Mouse (Mus musculus) gastrocnemius, postnatal 10 days (tissue): ENCODE measurements around the gene Tldc1. TPM values are rescaled to one million over a fixed set of nuclear protein-coding genes. Genes with fewer than 3 reads are reported as not detected.

ENCODE experiments used
- DNase-seq: peaks from one replicate; pipeline ENCODE4 v3.0.0; 2021; ENCODE audit warnings: mixed read lengths
- long read RNA-seq, 2 experiments: library from polyadenylated mRNA; stranded (forward); transcript quantifications; one replicate each; pipeline ENCODE4 v2.0.0; 2021
- total RNA-seq, 2 experiments: library from RNA; stranded (reverse); gene quantifications; 2 replicates each; pipeline ENCODE4 v1.2.3; 2021

The Tldc1 gene
- total RNA-seq = 1 to 10 TPM; 4.7 to 5.2 TPM
- long read RNA-seq, experiment 1, transcript Tldc1-201 (8 exons, 3,085 nt) = major isoform, 13 of 18 reads
- long read RNA-seq, experiment 1, partial matches to known transcripts = 2 of 18 reads
- long read RNA-seq, experiment 1, other reads (novel, unspliced or antisense) = 3 of 18 reads
- long read RNA-seq, experiment 2, transcript Tldc1-201 (8 exons, 3,085 nt) = major isoform, 9 of 12 reads
- long read RNA-seq, experiment 2, partial matches to known transcripts = 0 of 12 reads
- long read RNA-seq, experiment 2, other reads (novel, unspliced or antisense) = 3 of 12 reads

GRCm38 (mm10) chr8:119778263-119778662 lies at the start of gene Tldc1:
Tldc1 (minus strand) TSS chr8:119778416.
- DNase-seq = peak; percentile 99

DNA sequence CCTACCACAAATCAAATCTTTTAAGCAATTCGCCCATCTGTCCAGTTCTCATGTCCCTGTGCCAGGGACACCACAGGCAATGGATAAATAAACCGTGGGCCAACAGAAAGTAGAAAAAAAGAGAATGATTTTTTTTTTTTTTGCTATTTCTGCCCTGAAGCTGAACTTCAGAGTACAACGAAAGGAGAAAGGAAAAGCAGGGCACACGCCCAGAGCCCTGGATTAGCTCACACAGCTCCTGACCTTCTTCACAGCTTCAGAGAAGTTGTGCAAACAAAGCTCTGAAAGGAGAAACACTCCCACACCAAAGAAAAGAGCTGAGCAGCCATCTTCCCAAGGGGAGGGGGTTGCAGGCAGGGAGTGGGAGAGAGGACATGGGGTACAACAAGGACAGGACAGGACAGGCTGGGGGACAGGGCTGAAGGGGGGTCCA lies 49.5 kb upstream of the Tldc1 start:
- no peak for DNase-seq

- no peak for DNase-seq
Observed at GRCm38 (mm10) chr8:119826982-119827381, 48.8 kb upstream of the Tldc1 start.

- no peak for DNase-seq
Observed at GRCm38 (mm10) chr8:119825950-119826730, 47.9 kb upstream of the Tldc1 start.

- no peak for DNase-seq
Observed at GRCm38 (mm10) chr8:119824809-119825273, 46.6 kb upstream of the Tldc1 start.

DNA sequence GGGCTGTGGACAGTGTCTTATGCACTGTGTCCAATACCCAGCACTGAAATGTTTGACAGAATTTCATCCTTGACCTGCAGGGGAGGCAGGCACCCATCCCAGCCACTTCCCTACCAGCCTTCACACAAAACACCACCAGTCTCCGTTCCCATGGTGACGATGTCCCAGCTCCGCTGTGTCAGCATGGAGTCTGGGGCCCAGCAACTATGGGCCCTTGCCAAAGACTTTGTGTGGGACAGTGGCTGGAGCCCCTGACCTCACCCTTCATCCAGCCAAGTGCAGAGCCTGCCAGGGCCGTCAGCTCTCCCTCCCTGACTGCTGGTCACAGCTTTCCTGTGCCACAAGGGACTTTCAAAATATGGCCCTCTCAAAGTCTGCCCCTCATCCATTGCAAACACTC lies 45.9 kb upstream of the Tldc1 start:
- peak; percentile 52 for DNase-seq

DNA sequence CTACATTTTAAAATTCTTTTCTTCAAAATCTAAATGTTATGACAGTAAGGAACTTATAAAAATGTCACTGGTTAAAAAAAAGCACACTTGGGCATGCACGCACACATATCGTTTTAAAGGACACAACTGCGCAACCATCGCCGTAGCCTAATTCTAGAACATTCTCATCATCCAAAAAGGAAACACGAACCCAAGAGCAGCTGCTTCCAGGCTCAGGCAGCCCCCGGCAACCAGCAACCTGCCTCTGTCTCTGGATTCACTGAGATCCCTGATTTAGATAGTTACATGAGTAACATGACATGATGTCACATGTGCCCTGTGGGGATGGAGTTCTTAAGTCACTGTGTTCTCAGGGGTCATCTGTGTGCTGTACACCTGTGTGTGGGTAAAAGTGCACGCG lies 45.1 kb upstream of the Tldc1 start:
- no peak for DNase-seq

GRCm38 (mm10) chr8:119821691-119822090 lies 43.5 kb upstream of the Tldc1 start:
- DNase-seq = no peak

- DNase-seq = no peak
Observed at GRCm38 (mm10) chr8:119819976-119820375, 41.8 kb upstream of the Tldc1 start.

- no peak for DNase-seq
Observed at GRCm38 (mm10) chr8:119819316-119819715, 41.1 kb upstream of the Tldc1 start.

DNA sequence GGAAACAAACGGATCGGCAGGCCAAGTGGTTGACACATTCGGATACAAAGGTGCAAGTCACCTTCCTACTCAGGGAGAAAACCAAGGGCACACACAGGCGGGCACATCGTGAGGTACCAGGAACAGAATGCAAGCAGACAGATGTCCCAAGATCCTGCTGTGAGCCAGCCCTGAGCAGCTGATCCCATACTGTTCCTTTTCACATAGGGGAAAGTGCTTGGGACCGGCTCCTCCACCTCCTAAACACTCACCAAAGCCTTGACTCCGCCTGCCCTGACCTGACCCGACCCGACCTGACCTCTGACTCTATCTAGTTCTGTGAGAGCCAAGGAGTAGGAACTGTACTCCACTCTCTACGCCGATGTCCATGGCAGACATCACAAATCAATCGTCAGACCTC lies 39.2 kb upstream of the Tldc1 start:
- no peak for DNase-seq

- DNase-seq = no peak
Observed at GRCm38 (mm10) chr8:119816219-119816618, 38.0 kb upstream of the Tldc1 start.

GRCm38 (mm10) chr8:119812650-119813431 lies 34.6 kb upstream of the Tldc1 start:
- DNase-seq = no peak

GRCm38 (mm10) chr8:119811925-119812324 lies 33.7 kb upstream of the Tldc1 start:
- DNase-seq = no peak

DNA sequence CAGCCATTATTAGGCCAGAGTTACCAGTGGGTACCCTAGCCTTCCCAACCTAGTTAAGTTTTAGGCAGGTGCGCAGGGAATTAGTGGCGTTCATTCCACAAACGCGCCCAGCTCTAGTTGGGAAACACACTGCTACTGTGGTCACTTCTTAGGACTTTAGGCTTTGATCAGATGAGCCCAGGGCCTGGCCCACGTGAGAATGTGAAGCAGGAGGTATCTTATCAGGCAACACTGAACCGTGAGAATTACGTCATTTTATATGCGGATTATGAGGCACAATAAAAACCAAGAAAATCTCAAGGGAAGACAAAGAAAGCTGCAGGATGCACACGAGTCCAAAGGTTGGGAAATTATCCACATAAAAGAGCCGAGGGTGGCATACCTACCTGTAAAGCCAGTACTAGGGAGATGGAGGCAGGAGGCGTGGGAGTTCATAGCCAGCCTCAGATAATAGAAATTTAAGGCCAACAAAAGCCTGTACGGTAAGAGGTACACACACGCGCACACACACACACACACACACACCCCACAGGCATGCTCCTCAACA lies 32.8 kb upstream of the Tldc1 start:
- no peak for DNase-seq

GRCm38 (mm10) chr8:119810127-119810868 lies 32.1 kb upstream of the Tldc1 start:
- DNase-seq = no peak

DNA sequence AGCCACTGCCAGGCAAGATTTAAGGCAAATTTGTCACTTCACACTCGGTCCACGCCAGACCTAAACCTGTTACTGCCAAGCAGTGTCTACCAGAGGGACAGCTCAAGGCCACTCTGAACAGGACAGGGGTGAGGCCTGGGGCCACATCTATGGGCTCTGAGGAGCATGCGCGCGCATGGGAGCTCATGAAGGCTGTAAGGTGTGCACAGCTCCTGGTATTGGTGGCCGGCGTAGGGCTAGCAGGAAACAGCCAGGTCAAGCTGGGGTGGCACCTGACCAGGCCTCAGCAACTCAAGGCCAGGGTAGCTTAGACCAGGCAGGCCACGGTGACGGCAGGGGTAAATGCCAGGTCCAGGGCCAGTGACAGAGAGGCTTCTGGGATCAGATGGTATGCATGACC lies 31.4 kb upstream of the Tldc1 start:
- DNase-seq = no peak

GRCm38 (mm10) chr8:119807687-119808086 lies 29.5 kb upstream of the Tldc1 start:
- no peak for DNase-seq

DNA sequence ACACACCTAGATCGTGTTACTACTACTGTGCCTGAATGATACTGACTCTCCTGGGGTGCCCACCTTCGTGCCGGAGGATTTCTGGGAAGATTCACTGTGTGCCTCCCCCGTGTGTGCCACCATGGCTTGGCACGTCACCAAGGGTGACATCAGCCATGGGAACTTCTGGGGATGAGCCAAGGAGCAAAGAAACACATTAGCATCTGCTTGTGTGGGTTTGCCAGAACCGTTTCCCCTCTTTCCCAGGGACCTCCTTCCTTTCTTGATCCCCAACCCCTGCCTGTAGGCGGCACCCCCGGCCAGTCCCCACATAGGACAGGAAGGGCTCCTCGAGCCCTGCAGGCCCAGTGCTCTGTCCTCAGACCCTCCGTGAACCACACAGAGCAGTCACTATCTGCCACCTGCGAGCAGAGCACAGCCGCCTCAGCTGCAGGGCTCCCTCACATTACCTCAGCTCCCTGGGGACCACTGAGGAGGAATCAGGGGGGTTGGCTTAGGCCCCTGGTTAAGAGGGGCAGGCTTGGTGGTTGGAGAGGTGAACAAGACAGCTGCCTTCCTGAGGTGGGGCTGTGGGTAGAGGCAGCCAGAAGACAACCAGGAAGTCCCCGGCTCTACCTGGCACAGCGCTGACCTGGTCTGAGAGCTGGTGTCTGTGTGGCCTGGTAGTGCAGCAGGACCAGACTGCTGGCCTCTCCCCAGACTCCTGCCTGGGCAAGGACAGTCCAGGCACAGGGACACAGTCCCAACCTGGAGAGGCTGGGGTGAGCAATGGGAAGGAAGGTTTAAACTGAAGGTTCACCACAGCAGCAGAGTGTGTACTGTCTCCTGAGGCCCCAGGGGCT lies 28.4 kb upstream of the Tldc1 start:
- DNase-seq = no peak

- DNase-seq = no peak
Observed at GRCm38 (mm10) chr8:119805275-119805674, 27.1 kb upstream of the Tldc1 start.

DNA sequence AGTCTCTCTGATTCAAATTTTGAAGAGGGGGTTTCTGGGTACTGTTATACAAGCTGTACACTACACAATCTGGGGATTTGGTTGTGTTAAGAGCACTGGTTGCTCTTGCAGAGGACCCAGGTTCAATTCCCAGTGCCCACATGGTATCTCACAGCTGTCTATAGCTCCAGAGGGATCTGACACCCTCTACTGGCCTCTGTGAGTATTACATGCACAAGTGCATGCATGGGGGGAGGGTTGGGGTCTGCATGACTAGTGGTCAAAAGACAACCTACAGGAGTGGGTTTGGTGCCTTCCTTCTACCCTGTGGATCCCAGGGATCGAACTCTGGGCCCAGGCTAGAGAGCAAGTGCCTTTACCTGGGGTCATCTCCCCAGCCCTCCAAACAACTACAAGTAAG lies 24.4 kb upstream of the Tldc1 start:
- no peak for DNase-seq
